Mouse (Mus musculus) granulocyte monocyte progenitor cell, adult 5-6 weeks (primary cell): ENCODE data around the gene Ppfibp2. TPM values are rescaled to one million over a fixed set of nuclear protein-coding genes. Genes with fewer than 3 reads are reported as not detected.

ENCODE experiments used
- ATAC-seq: replicated peaks from 2 replicates; pipeline ENCODE4 v1.8.0; 2016; ENCODE audit warnings: mild to moderate bottlenecking, moderate TSS enrichment, inconsistent platforms; ENCODE audit not compliant: poor library complexity, severe bottlenecking
- total RNA-seq, 2 experiments: library from RNA; stranded (forward) in 1 of 2; stranded (reverse) in 1 of 2; fragments of 200-712, 200-1000 nt in 1 of 2; fragments of >200 nt in 1 of 2; fragmentation: Nextera tagmentation in 1 of 2; gene quantifications; 2 replicates each; pipeline ENCODE4 v1.2.3; 2014 to 2017

Ppfibp2 gene
- total RNA-seq, 2 experiments from 2014 or later: 6.6 to 9.9 TPM

DNA sequence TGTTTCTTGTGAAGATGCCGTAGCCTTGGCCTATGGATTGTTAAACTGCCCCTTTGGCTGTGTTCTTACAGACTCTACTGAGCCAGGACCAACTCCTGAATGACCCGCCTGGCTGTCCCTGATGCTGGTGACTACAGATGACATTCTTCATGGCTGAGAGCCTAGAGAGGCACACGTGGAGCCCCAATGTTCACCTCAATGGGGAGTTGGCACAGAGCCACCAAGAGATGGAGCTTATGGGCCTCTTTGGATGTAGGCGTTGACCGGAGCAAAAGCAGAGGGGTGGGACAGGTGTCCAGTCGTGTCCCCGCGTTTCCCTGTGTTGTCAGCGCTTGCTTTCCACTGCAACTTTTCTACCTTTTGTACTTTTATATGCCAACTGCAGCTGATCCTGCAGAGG lies 152.5 kb downstream of the Ppfibp2 start:
- no peak for ATAC-seq

DNA sequence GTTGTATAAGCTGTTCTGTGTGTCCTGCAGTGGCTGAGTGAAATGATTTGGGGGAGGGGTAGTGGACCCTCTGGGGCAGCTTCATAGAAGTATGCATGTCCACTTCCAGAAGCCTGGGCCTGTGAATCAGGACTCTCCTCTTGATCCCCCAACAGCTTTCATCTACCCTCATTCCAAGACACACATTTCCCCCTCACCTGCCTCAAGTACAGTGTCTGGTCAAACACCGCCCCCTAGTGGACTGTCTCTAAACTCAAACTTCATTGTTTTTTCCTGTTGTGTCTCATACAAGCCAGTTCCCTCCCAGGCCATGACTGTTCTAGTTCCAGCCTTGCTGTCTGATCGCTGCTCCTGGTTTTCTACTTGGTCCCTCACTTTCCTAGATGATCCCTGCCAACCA lies 152.9 kb downstream of the Ppfibp2 start:
- peak; percentile 57 for ATAC-seq

DNA sequence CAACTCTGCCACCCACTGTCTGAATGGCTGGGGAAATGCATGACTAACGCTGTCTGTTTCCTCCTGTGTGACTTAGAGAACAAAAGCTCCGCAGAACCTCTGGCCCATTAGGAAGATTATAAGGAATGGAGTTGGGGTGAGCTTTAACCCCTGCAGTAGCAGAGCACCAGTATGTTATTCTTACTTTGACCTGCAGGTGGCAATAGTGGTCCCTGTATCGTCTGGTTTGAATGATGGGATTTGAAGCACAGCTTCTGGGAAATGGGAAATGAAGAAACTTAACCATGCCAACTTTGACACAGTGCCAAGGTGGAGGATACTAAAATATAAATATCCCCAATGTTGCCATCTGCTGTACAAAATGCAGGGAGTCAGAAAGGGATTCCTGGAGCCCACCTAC lies 154.3 kb downstream of the Ppfibp2 start:
- peak; percentile 80 for ATAC-seq

DNA sequence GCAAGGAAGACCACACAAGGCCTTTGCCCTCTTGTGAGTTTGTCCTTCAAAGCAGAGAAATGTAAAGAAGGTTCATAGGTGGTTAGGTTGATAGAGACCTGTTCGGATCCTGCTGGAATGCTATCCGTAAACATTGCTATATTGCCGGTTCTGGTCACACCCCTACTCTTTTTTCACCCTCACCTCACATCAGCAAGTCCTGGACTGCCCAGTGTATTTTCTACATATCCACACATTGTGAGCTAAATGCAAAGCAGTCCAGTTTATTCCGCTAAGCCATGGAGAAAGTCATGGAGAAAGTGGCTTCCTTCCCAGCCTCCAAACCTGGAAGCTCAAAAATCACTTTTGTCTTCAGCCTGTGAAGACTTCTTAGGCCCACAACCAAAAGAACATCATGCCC lies 154.7 kb downstream of the Ppfibp2 start:
- ATAC-seq: no peak

DNA sequence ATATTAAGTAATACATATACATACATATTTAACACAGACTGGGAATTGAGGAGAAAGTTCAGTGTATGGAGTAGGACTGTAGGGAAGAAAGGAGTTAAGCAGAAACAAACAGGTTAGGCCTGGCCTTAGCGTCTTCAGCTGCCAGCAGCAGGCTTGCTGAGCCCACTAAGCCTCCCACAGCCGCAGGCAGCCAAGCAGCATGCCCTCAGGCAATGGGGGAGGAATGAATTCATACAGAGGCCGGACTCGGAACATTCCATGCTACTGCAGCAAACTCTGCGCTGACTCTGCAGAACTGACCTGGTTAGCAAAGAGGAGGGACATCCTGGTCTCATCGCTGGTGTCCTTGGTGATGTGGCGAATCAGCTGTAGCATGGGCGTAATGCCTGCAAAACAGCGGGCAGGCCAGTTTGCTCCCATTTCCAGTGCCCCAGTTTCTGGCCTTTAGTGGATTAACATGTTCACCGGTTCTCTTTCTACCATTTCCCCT lies 157.1 kb downstream of the Ppfibp2 start:
- no peak for ATAC-seq

DNA sequence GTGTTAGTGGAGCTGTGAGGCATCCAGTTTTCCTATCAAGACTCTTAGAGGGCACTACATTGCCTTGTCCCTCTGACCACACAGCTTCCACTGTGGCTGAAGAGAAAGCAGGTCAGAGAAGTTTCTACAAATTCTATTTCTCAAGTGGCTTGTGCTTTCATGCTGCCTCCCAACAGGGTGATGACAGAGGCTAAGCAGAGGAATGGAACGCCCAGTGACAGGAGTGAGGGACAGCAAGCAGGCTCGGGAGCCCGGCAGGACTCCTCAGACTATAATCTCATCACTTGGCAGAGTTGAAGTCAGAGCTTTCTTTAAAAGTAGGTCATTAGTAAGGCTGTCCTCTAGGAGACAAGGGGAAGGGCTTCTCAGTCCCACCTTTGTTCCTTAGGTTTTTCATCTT lies 160.9 kb downstream of the Ppfibp2 start:
- no peak for ATAC-seq

DNA sequence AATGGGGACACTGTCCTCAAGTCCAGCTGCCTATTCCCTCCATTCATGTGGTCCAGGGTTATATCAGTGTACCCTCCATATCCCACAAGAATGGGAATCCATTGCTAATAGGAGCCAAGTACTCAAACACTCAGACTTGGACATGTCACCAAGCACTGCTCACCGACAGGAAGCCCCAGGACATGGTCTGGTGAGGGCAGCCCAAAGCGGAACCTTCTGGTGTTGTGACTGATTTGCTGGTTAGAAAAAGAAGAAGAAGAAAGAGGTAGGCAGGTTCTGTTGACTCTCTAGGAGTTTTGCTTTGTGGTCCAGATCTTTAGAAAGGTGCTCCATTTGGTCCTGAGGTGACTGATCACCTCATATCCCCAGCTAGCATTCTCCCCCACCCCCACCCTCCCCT lies 161.7 kb downstream of the Ppfibp2 start:
- ATAC-seq: peak; percentile 36; the same call in 1 of the 2 replicates

DNA sequence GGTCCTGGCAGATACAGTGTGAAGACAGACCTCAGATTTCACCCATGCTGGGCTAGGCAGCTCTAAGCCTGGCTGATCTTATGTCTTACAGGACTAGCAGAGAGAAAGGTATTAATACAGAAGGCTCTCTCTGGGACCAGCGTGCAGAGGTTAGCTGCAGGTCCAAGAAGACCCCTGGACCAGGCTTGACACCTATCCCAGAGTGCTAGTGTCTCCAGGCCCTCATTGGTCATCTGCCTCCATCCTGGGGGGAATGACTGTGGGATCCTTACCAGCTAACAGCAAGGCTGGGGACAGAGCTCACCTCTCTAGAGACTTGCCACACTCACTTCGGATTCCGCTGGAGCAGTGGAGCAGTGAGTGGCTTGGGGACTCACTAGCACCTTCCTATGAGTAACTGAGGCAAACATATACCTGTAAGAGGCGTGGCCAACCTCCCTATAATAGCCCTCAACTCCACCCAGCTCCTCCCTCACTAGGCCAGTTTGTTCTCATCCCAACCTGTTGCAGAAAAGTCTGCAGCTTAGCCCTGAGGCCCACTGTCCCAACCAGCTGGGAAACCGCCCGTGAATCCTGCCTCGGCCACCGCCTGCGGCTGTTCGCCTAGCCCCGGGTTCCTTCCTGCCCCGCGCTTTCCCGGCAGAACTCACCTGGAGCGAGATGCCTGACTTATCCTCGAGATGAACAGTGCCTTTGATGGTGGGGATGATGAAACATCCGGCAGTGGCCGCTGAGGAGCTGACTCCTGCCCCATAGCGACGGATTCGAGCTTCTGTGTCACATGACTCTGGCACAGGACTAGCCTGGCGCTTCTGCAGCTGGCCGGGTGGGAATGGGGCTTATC lies 162.5 kb downstream of the Ppfibp2 start, which contains the start of gene Cyb5r2:
Gene Cyb5r2 (minus strand): TSS at position 725 of the 844 bp plus-strand sequence.
- peak; percentile 60 for ATAC-seq

DNA sequence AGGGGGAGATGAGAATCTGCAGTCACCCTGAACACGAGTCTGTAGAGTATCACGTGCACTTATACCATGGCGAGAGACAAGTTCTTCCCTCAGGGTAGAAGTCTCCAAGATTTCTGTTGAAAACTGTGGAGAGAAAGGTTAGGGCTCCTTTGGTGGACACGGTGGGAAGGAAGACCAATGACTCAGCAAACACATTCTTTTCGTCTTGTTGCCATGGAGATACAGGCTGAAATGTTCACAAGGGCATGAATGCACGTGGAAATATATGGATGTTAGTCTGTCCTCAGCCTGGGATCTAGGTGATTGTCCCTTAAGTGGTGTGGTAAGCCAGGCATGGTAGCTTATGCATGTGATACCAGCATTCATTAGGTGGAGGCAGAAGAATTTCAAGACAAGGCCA lies 175.8 kb downstream of the Ppfibp2 start:
- ATAC-seq: no peak

DNA sequence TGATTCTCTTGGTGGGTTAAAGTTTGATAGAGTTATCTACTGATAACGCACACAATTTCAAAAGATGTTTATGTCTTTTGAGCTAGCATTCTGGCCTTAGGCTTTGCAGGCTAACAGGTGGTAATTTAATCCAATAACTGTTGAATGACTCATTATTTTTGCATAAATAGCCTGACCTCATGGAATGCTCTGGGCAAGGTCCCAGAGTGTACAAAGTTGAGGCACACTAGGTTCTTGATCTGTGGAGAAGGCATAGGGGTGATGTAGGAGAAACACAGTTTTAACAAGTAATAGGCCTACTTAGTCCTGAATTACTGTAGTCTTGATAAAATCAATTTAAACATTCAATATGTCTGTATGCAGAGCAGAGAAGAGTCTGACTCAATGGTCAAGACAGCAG lies 183.2 kb downstream of the Ppfibp2 start:
- no peak for ATAC-seq

DNA sequence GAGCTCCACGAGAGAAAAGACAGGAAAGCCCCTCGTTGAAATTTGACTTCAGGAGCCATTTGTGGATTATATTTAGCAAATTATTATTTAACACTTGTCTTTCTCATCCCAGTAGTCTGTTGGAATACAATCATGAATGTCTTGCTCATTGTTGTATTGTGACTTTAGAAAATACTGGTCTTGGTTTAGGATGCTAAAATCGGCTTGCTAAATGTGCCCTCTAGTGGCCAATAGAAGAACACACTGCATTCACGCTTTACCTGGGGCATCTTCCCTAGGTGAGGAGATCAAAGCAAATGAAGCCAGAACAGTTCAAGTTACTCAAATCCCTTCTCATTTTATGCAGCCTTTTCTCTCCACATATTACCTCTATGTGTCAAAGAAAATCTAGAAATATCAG lies 184.6 kb downstream of the Ppfibp2 start:
- ATAC-seq: 0 out of 2 replicates have a peak, but pooled peaks have one; percentile 35

DNA sequence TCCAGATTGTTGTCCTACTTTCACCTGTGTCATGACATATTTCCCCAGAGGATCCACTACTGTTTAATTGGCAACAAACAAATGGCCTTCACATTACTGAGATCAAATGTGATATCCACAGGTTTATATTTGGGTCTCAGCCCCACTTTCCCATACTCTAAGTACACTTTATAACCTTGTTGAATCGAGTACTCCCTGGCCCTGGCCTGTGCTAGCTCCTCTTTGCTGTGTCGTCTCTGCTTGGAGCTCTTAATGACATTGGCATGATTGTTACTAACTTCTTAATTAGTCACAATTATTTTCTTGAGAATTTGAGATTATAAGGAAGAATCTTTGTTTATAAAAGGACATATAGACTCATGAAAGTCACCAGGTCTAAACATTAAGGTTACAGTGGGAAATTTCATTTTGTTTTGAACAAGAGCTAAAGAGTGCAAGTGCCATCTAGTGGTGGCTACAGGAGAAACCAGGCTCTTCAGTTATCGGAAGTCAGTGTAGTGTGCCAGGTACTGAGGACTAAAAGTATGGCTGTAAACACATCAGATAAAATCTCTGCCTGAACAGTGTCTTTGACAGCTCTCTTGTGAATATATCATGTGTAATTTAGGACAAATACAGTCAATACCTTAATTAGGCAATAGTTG lies 193.1 kb downstream of the Ppfibp2 start:
- ATAC-seq: peak; percentile 66; the same call in 1 of the 2 replicates

DNA sequence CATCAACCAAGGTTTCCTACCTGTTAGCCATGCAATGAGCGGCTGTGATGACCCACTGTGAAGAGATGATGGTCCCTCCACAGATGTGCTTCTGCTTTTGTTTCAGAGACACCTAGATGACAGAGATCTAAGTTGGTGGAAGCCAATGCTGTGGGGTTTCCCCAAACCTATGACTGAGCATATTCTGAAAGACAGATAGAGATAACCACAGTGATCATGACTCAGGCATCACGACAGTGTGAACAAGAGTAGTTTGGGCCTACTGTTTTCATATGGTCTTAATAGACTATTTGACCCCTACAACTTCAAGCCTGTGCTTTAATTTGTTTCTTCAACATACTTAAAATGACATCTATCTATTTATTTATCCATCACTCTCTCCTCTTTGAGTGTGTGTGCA lies 201.5 kb downstream of the Ppfibp2 start:
- no peak for ATAC-seq

Other genes with a start within 250 kb of the Ppfibp2 start
- not detected in 2 replicates for gene Syt9, start 224.5 kb upstream of the Ppfibp2 start, total RNA-seq (2014; fragmentation: Nextera tagmentation)
- gene Syt9, start 224.5 kb upstream of the Ppfibp2 start, total RNA-seq (2017): not detected in 2 replicates
- not detected in 2 replicates for gene Olfml1, start 27.8 kb upstream of the Ppfibp2 start, total RNA-seq (2014; fragmentation: Nextera tagmentation)
- gene Olfml1, start 27.8 kb upstream of the Ppfibp2 start, total RNA-seq (2017): not detected in 2 replicates
- not detected in 2 replicates for gene 5330417H12Rik, start 30.0 kb downstream of the Ppfibp2 start, total RNA-seq (2014; fragmentation: Nextera tagmentation)
- gene 5330417H12Rik, start 30.0 kb downstream of the Ppfibp2 start, total RNA-seq (2017): not detected in 2 replicates
- gene Cyb5r2, start 162.8 kb downstream of the Ppfibp2 start, total RNA-seq (2014; fragmentation: Nextera tagmentation): not detected in 2 replicates
- not detected in 2 replicates for gene Cyb5r2, start 162.8 kb downstream of the Ppfibp2 start, total RNA-seq (2017)
- not detected in 2 replicates for gene Ovch2, start 206.0 kb downstream of the Ppfibp2 start, total RNA-seq (2014; fragmentation: Nextera tagmentation)
- gene Ovch2, start 206.0 kb downstream of the Ppfibp2 start, total RNA-seq (2017): not detected in 2 replicates
- not detected in 2 replicates for gene Olfr467, start 217.1 kb downstream of the Ppfibp2 start, total RNA-seq (2014; fragmentation: Nextera tagmentation)
- gene Olfr467, start 217.1 kb downstream of the Ppfibp2 start, total RNA-seq (2017): not detected in 2 replicates
- not detected in 2 replicates for gene Olfr469, start 230.3 kb downstream of the Ppfibp2 start, total RNA-seq (2014; fragmentation: Nextera tagmentation)
- not detected in 2 replicates for gene Olfr469, start 230.3 kb downstream of the Ppfibp2 start, total RNA-seq (2017)